Mouse (Mus musculus) kidney, adult 2 months (tissue): ENCODE data around the gene Dap. TPM values are rescaled to one million over a fixed set of nuclear protein-coding genes. Genes with fewer than 3 reads are reported as not detected.

Experiments
- DNase-seq: peaks from one replicate; pipeline ENCODE4 v3.0.0; 2021
- H3K27ac ChIP-seq: fragments of 200-500 bp; 2 replicates; pipeline ENCODE4 v1.5.1; 2012; ENCODE audit warnings: low read depth, low read length, control low read depth, inconsistent platforms; ENCODE audit not compliant: insufficient read depth
- H3K27me3 ChIP-seq: fragments of 200-500 bp; replicated peaks from 2 replicates; pipeline ENCODE4 v1.6.1; 2012; ENCODE audit warnings: mild to moderate bottlenecking, moderate library complexity, low read length, inconsistent platforms; ENCODE audit not compliant: control insufficient read depth, insufficient read depth
- H3K36me3 ChIP-seq: fragments of 200-500 bp; 2 replicates; pipeline ENCODE4 v1.6.1; 2012; ENCODE audit warnings: mild to moderate bottlenecking, moderate library complexity, low read length, inconsistent platforms; ENCODE audit not compliant: control insufficient read depth, insufficient read depth
- H3K4me1 ChIP-seq: fragments of 200-500 bp; 2 replicates; pipeline ENCODE4 v1.6.1; 2011; ENCODE audit warnings: low read length; ENCODE audit not compliant: control insufficient read depth, insufficient read depth
- H3K4me3 ChIP-seq: fragments of 200-500 bp; 2 replicates; pipeline ENCODE4 v1.5.1; 2011; ENCODE audit warnings: mild to moderate bottlenecking, low read depth, low read length, control low read depth; ENCODE audit not compliant: insufficient read depth
- CTCF ChIP-seq: fragments of 200-500 bp; conservative IDR thresholded peaks from 2 replicates; pipeline ENCODE4 v1.5.1; 2011; ENCODE audit warnings: low read depth, mild to moderate bottlenecking, control low read depth, low read length, moderate library complexity, mixed read lengths; ENCODE audit not compliant: insufficient read depth, insufficient read length
- POLR2A ChIP-seq: fragments of 200-500 bp; IDR thresholded peaks from one replicate; pipeline ENCODE4 v1.6.1; 2011; ENCODE audit warnings: low read depth, low read length, control low read depth
- WGBS: fragments of 180-500 bp; shearing (Covaris S2); methylation state at CpG from one replicate; pipeline ENCODE4 v1.1.7; 2018; 5-methylcytosine and 5-hydroxymethylcytosine counted together
- polyA plus RNA-seq: library from polyadenylated mRNA; depleted of rRNA; stranded (reverse); fragments of >200 nt; gene quantifications from 2 replicates; pipeline ENCODE4 v1.2.3, GENCODE M21; 2012

Dap gene
- polyA plus RNA-seq, 1 experiment, result 96.9 TPM

DNA sequence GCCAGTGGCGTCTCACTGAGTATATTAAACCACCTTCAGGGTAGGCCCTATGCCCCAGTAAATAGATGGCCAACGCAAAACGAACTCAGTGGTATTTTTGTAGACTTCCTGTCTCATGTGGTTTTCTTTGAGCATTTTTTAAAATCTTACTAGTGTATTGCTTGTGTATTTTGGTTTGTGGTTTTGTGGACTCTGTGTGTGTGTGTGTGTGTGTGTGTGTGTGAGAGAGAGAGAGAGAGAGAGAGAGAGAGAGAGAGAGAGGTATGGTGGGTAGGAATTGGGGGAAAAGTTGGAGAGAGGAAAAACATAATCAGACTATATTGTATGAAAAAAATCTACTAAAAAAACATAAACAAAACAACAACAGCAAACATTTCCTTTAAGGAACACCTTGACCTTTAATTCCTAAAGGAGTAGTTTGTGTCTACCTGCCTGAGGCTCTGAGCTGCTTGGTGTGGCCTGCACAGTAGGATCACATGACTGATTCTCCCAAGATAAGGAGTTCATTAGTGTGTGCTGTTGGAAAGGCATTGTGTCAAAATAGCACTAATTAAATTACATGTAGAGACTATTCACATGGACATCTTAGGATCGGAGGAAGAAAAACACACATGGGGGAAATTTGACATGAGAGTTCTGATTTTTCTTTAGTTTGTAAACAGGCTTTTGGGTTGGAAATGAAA, 1.7 kb downstream of the Dap start:
- H3K4me1 ChIP-seq, result no peaks in the 10 kb centered on the region
- no peaks in the 10 kb centered on the region for H3K27me3 ChIP-seq
- no peak for TF ChIP-seq CTCF
- TF ChIP-seq POLR2A, result no peak
- no peak overlapping the region for H3K27ac ChIP-seq
- no peaks in the 10 kb centered on the region for H3K36me3 ChIP-seq
- H3K4me3 ChIP-seq, result no peak overlapping the region
- no peak for DNase-seq
- WGBS, result 69% methylated on average over 4 of the region's 4 CpGs

DNA sequence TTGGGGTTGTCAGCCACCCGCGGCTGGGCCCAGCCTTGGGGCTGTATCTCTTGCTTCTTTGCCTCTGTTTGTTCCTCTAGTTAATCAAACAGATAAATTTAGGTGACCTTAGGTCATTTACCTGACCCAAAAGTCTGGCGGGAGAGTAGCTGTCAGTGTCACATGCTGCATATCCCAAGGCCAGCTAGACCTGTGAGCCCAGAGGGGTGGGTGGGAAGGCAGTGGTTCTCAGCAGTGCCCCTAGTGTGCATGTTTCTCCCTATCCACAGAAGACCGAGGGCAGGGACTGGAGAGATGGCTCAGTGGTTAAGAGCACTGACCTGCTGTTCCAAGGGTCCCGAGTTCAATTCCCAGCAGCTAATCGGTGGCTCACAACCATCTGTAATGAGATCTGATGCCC, 2.4 kb downstream of the Dap start:
- peak; percentile 22; the same call in 1 of the 2 replicates for TF ChIP-seq CTCF
- TF ChIP-seq POLR2A, result no peak
- H3K4me1 ChIP-seq, result no peaks in the 10 kb centered on the region
- 78% methylated on average over 6 of the region's 6 CpGs for WGBS

DNA sequence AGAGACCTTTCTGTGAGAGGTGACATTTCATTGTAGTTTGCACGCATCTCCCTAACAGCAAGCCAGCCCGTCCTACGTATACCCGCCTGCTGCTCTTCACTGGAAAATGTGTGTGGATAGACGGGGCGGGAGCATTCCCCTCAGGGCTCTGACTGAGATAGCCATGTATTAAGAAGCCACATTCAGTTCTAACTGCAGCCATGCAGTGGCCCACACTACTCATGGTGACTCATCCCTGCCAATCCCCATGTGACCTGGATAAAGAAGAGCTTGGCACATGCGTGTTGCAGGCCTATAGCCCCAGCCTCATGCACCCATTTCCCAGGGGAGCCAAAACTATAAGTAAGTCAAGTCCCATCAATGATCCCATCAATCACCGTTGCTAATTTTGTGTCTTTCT, 3.7 kb downstream of the Dap start:
- Histone ChIP-seq H3K27me3 (no peaks in the 10 kb centered on the region), H3K4me1 (no peaks in the 10 kb centered on the region), H3K4me3 (no peak overlapping the region), H3K27ac (no peak overlapping the region), H3K36me3 (no peaks in the 10 kb centered on the region)
- DNase-seq, result no peak
- WGBS, result 95% methylated on average over 8 of the region's 8 CpGs
- TF ChIP-seq CTCF, result no peak
- no peak for TF ChIP-seq POLR2A

More for the DNA sequence above, 2.4 kb downstream of the Dap start:
- no peaks in the 10 kb centered on the region for H3K36me3 ChIP-seq
- H3K4me3 ChIP-seq, result no peak overlapping the region
- H3K27ac ChIP-seq, result no peak overlapping the region
- peak; percentile 21 for DNase-seq
- no peaks in the 10 kb centered on the region for H3K27me3 ChIP-seq

DNA sequence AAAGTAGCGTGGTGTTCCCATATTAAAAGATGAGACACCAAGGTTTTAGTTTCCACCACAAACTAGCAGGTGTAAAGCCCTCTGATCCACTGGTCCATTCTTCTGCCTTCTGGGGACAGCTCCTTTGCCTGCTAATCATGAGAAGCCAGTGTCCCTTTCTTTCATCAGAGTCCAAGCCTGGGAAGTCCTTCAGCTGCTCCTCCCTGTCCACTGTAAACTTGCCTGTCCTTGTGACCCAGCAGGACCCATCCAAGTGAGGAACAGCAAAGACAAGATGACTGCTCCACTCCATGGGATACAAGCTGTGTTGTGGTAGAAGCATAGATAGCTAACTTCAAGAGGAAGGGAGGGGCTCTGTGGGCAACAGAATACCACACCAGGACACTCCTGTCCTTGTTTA, 8.9 kb downstream of the Dap start:
- H3K4me3 ChIP-seq, result no peak overlapping the region
- H3K36me3 ChIP-seq, result no peaks in the 10 kb centered on the region
- DNase-seq, result no peak
- 100% methylated on average over 1 of the region's 1 CpGs for WGBS
- no peak for TF ChIP-seq POLR2A
- no peaks in the 10 kb centered on the region for H3K27me3 ChIP-seq
- H3K4me1 ChIP-seq, result peaks cover 23% of the 10 kb centered on the region
- no peak overlapping the region for H3K27ac ChIP-seq

DNA sequence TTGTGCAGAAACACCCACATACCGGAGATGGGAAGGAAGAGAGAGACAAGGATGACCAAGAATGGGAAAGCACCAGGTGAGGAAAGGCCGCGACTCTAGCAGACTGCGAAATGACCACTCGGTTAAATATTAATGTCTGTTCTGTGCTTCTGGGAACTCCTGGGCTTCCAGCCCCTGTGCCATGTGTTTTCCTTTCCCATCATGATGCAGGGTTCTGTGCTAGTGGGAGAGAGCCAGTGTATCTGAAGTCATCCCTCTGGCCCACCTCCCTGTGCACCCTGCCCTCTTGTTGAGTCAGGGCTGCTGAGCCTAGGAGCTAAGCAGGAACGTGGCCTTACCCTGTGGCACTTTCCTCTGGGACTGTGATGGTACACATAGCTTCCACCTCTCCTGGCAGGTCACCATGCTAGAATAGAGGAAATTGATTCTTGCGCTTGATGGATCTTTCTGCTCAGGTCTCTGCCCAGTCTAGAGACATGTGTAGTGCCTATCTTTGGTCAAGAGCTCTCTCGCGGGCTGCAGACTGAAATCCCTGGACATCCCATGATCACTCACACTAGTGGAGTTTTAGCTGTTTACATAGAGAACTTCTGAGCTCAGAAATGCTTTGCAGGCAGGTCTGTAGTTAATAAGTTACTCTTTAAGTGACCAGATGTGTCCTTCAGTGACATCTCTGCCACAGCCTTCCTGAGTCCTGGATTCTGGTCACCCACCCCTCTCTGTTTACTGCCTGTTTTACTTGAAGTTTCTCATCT, 11.9 kb downstream of the Dap start:
- H3K36me3 ChIP-seq, result no peaks in the 10 kb centered on the region
- 38% methylated on average over 9 of the region's 9 CpGs for WGBS
- peak; percentile 75 for DNase-seq
- peak overlapping the region; percentile 57 for H3K27ac ChIP-seq
- TF ChIP-seq POLR2A (no peak), CTCF (no peak)
- no peak overlapping the region for H3K4me3 ChIP-seq
- H3K4me1 ChIP-seq, result peaks cover 23% of the 10 kb centered on the region
- H3K27me3 ChIP-seq, result no peaks in the 10 kb centered on the region

DNA sequence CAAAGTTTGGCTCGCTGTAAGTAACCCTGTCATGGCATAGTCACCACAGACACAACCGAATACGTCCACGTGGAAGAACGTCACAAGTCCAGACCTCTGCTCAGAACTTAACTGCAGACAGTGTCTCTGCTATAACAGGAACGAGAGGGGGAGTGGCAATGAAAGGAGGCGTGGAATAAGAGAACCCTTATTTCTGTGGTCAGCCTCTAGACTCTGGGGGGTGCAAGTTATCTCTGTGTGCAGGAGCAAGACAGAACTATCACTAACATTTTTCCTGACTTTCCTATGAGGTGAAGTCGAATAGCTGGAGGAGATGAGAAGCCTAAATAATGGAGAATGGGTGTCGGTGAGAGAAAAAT, 12.4 kb downstream of the Dap start:
- H3K27me3 ChIP-seq, result no peaks in the 10 kb centered on the region
- H3K36me3 ChIP-seq, result no peaks in the 10 kb centered on the region
- DNase-seq, result no peak
- no peak overlapping the region for H3K4me3 ChIP-seq
- peaks cover 23% of the 10 kb centered on the region for H3K4me1 ChIP-seq
- WGBS, result 68% methylated on average over 9 of the region's 9 CpGs
- TF ChIP-seq CTCF, result no peak
- no peak for TF ChIP-seq POLR2A
- peak overlapping the region; percentile 3; the same call in 1 of the 2 replicates for H3K27ac ChIP-seq

DNA sequence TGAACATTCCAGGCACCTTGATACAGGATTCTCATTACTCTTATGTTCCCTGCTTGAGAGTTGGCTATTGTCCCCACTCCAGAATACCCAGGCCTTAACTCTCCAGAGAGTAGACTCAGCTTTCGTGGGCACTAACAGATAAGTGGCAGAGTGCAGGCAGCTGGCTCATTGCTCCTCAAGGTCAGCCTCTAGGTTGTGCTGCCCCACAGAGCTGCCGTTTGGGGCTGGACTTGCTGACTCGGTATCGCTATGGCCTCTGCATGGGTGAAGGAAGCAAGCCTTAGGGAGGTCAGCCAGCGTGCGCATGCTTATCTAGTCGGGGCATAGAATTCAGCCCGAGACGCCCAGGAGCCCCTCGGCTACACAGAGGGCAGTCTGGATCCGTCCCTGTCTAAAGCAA, 13.3 kb downstream of the Dap start:
- Histone ChIP-seq H3K27ac (no peak overlapping the region), H3K4me1 (peaks cover 23% of the 10 kb centered on the region), H3K4me3 (no peak overlapping the region), H3K27me3 (no peaks in the 10 kb centered on the region), H3K36me3 (no peaks in the 10 kb centered on the region)
- DNase-seq, result peak; percentile 41
- TF ChIP-seq POLR2A (no peak), CTCF (0 out of 2 replicates have a peak, but pooled peaks have one; percentile 6)
- WGBS, result 43% methylated on average over 11 of the region's 11 CpGs
